Mouse (Mus musculus): ENCODE data around the gene Zbtb45.

DNA sequence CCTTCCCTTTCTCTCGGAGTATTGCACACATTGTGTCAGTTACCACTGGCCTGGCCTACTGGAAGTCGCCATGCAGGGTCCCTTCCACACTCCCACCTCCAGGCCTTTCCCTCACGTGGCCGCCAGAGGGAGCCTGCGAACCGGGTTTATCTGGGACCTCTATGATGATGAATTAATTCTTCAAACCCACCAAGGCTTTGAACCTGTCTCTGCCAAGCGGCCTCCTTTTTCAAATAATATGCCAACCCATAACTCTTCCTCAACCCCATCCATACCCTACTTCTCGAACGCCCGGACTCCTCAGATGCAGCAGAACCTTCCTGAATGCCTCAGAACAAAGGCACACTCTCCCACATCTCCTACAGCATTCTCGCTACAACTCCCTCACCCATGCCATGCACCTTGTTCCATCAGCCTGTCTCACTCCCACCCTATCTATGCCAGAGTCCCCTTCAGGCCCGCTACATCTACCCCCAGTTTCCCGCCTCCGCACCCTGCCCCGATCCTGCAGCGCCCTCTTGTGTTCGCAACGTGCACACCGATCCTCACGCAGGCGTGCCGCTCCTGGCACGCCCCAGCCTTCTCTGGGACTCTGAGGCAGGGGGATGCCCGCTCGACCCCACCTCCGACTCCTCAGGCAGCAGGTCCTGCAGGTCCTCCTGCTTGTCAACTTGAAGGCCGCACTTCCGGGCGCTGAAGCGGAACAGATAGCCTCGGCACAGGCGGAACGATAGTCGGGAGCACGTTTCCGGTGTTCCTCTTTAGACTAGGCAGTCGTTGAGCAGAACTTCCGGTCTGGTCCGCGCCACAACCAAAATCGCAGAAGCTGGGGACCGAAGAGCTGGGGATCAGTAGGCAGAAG is 460 bp downstream of the Zbtb45 start:
- TF ChIP-seq POLR2A (IDR thresholded peaks at IDR 0.05; ENCODE audit: low read depth, low read length): peak; percentile 55
- peak; percentile 96 for TF ChIP-seq CTCF (IDR thresholded peaks at IDR 0.05; ENCODE audit: extremely low read depth, insufficient read length, insufficient replicate concordance, low read depth, low read length)

All from small intestine, adult 2 months (tissue).